Mouse (Mus musculus) lung, adult 2 months (tissue): ENCODE measurements around the gene Apobec1.

Experiments
- CTCF ChIP-seq: fragments of 200-500 bp; IDR thresholded peaks from 2 replicates; pipeline ENCODE4 v1.5.1; 2011; ENCODE audit warnings: mild to moderate bottlenecking, low read length, control low read depth; ENCODE audit not compliant: insufficient read depth
- POLR2A ChIP-seq: fragments of 200-500 bp; IDR thresholded peaks from 2 replicates; pipeline ENCODE4 v1.6.1; 2011; ENCODE audit warnings: low read depth, mild to moderate bottlenecking, control low read depth, low read length, borderline replicate concordance; ENCODE audit errors: extremely low read depth

GRCm38 (mm10) chr6:122607700-122608099, 5.5 kb upstream of the Apobec1 start:
- TF ChIP-seq CTCF (no peak), POLR2A (no peak)
